Mouse (Mus musculus): ENCODE measurements around the gene Slc24a3. TPM values are rescaled to one million over a fixed set of nuclear protein-coding genes. Genes with fewer than 3 reads are reported as not detected.

Slc24a3 gene
- polyA plus RNA-seq, 1 experiment, result 103 TPM

- 0 out of 2 replicates have a peak overlapping the region, but pooled peaks have one; percentile 23 for H3K27ac ChIP-seq (replicated peaks; ENCODE audit: low read depth, low read length)
- H3K4me1 ChIP-seq (ENCODE audit: control insufficient read depth, insufficient read depth, insufficient read length, low read length), result peaks cover 4% of the 10 kb centered on the region; the same call in 1 of the 2 replicates
- no peak overlapping the region for H3K4me3 ChIP-seq (ENCODE audit: insufficient read depth, low read depth, low read length)
Observed at GRCm38 (mm10) chr2:145676544-145676925, 509.0 kb downstream of the Slc24a3 start.

- Histone ChIP-seq H3K27ac (replicated peaks; ENCODE audit: low read depth, low read length) (0 out of 2 replicates have a peak overlapping the region, but pooled peaks have one; percentile 23), H3K4me1 (ENCODE audit: control insufficient read depth, insufficient read depth, insufficient read length, low read length) (peaks cover 4% of the 10 kb centered on the region; the same call in 1 of the 2 replicates)
Observed at GRCm38 (mm10) chr2:145676936-145677335, 509.4 kb downstream of the Slc24a3 start.

GRCm38 (mm10) chr2:145680141-145680540, 512.6 kb downstream of the Slc24a3 start:
- Histone ChIP-seq H3K4me3 (ENCODE audit: insufficient read depth, low read depth, low read length) (no peak overlapping the region), H3K27ac (replicated peaks; ENCODE audit: low read depth, low read length) (no peak overlapping the region), H3K4me1 (ENCODE audit: control insufficient read depth, insufficient read depth, insufficient read length, low read length) (peaks cover 7% of the 10 kb centered on the region; the same call in 1 of the 2 replicates)

More at GRCm38 (mm10) chr2:145676936-145677335, 509.4 kb downstream of the Slc24a3 start:
- H3K4me3 ChIP-seq (ENCODE audit: insufficient read depth, low read depth, low read length), result no peak overlapping the region

GRCm38 (mm10) chr2:145680762-145681161, 513.2 kb downstream of the Slc24a3 start:
- Histone ChIP-seq H3K27ac (replicated peaks; ENCODE audit: low read depth, low read length) (no peak overlapping the region), H3K4me1 (ENCODE audit: control insufficient read depth, insufficient read depth, insufficient read length, low read length) (peaks cover 7% of the 10 kb centered on the region; the same call in 1 of the 2 replicates)

GRCm38 (mm10) chr2:145681626-145682025, 514.1 kb downstream of the Slc24a3 start:
- Histone ChIP-seq H3K4me3 (ENCODE audit: insufficient read depth, low read depth, low read length) (no peak overlapping the region), H3K4me1 (ENCODE audit: control insufficient read depth, insufficient read depth, insufficient read length, low read length) (peaks cover 5% of the 10 kb centered on the region; the same call in 1 of the 2 replicates), H3K27ac (replicated peaks; ENCODE audit: low read depth, low read length) (no peak overlapping the region)

More at GRCm38 (mm10) chr2:145680762-145681161, 513.2 kb downstream of the Slc24a3 start:
- H3K4me3 ChIP-seq (ENCODE audit: insufficient read depth, low read depth, low read length), result no peak overlapping the region

GRCm38 (mm10) chr2:145682924-145683323, 515.4 kb downstream of the Slc24a3 start:
- H3K27ac ChIP-seq (replicated peaks; ENCODE audit: low read depth, low read length), result no peak overlapping the region
- H3K4me1 ChIP-seq (ENCODE audit: control insufficient read depth, insufficient read depth, insufficient read length, low read length), result peaks cover 3% of the 10 kb centered on the region; the same call in 1 of the 2 replicates
- no peak overlapping the region for H3K4me3 ChIP-seq (ENCODE audit: insufficient read depth, low read depth, low read length)

GRCm38 (mm10) chr2:145683536-145683935, 516.0 kb downstream of the Slc24a3 start:
- Histone ChIP-seq H3K27ac (replicated peaks; ENCODE audit: low read depth, low read length) (no peak overlapping the region), H3K4me1 (ENCODE audit: control insufficient read depth, insufficient read depth, insufficient read length, low read length) (peaks cover 3% of the 10 kb centered on the region; the same call in 1 of the 2 replicates), H3K4me3 (ENCODE audit: insufficient read depth, low read depth, low read length) (no peak overlapping the region)

- Histone ChIP-seq H3K27ac (replicated peaks; ENCODE audit: low read depth, low read length) (no peak overlapping the region), H3K4me3 (ENCODE audit: insufficient read depth, low read depth, low read length) (no peak overlapping the region), H3K4me1 (ENCODE audit: control insufficient read depth, insufficient read depth, insufficient read length, low read length) (peaks cover 3% of the 10 kb centered on the region; the same call in 1 of the 2 replicates)
Observed at GRCm38 (mm10) chr2:145684151-145684550, 516.6 kb downstream of the Slc24a3 start.

GRCm38 (mm10) chr2:145684891-145685290, 517.3 kb downstream of the Slc24a3 start:
- H3K4me3 ChIP-seq (ENCODE audit: insufficient read depth, low read depth, low read length), result no peak overlapping the region
- H3K4me1 ChIP-seq (ENCODE audit: control insufficient read depth, insufficient read depth, insufficient read length, low read length), result peaks cover 3% of the 10 kb centered on the region; the same call in 1 of the 2 replicates
- H3K27ac ChIP-seq (replicated peaks; ENCODE audit: low read depth, low read length), result no peak overlapping the region

- H3K4me3 ChIP-seq (ENCODE audit: insufficient read depth, low read depth, low read length), result no peak overlapping the region
Observed at GRCm38 (mm10) chr2:145686017-145686416, 518.5 kb downstream of the Slc24a3 start.

GRCm38 (mm10) chr2:145691367-145692009, 523.9 kb downstream of the Slc24a3 start:
- H3K27ac ChIP-seq (replicated peaks; ENCODE audit: low read depth, low read length), result no peak overlapping the region
- H3K4me1 ChIP-seq (ENCODE audit: control insufficient read depth, insufficient read depth, insufficient read length, low read length), result no peaks in the 10 kb centered on the region; the same call in 1 of the 2 replicates
- no peak overlapping the region for H3K4me3 ChIP-seq (ENCODE audit: insufficient read depth, low read depth, low read length)

More at GRCm38 (mm10) chr2:145686017-145686416, 518.5 kb downstream of the Slc24a3 start:
- H3K27ac ChIP-seq (replicated peaks; ENCODE audit: low read depth, low read length), result no peak overlapping the region
- peaks cover 3% of the 10 kb centered on the region; the same call in 1 of the 2 replicates for H3K4me1 ChIP-seq (ENCODE audit: control insufficient read depth, insufficient read depth, insufficient read length, low read length)
